Mouse (Mus musculus) hindbrain, embryonic 10.5 days (tissue): ENCODE measurements at regions not wholly inside any gene's neighbourhood (a gene's known extent, or its start where the extent isn't known, plus 50 kb on each side); places are given as distances from the start of the nearest gene placed in this dataset.

Source experiments
- DNase-seq: peaks from one replicate; pipeline ENCODE4 v3.0.0-alpha.2; 2017; ENCODE audit warnings: low spot score
- H3K27ac ChIP-seq: fragments of 300-500 bp; sonication (generic); 2 replicates; pipeline ENCODE4 v1.5.1; 2016; ENCODE audit warnings: mild to moderate bottlenecking, moderate library complexity
- H3K27me3 ChIP-seq: fragments of 300-500 bp; sonication (generic); 2 replicates; pipeline ENCODE4 v1.6.1; 2016; ENCODE audit warnings: mild to moderate bottlenecking; ENCODE audit not compliant: poor library complexity, insufficient read depth, severe bottlenecking
- H3K36me3 ChIP-seq: fragments of 300-500 bp; sonication (generic); 2 replicates; pipeline ENCODE4 v1.6.1; 2016; ENCODE audit warnings: mild to moderate bottlenecking, moderate library complexity
- H3K4me1 ChIP-seq: fragments of 300-500 bp; sonication (generic); replicated peaks from 2 replicates; pipeline ENCODE4 v1.6.1; 2016; ENCODE audit warnings: mild to moderate bottlenecking
- H3K4me3 ChIP-seq: fragments of 300-500 bp; sonication (generic); 2 replicates; pipeline ENCODE4 v1.5.1; 2016; ENCODE audit warnings: mild to moderate bottlenecking, moderate library complexity
- H3K9me3 ChIP-seq: fragments of 300-500 bp; sonication (generic); 2 replicates; pipeline ENCODE4 v1.6.1; 2016; ENCODE audit warnings: mild to moderate bottlenecking, moderate library complexity
- WGBS: fragments of 180-500 bp; shearing (Covaris S2); methylation state at CpG from one replicate; pipeline ENCODE4 v1.1.7; 2016; 5-methylcytosine and 5-hydroxymethylcytosine counted together

- DNase-seq, result no peak
- 76% methylated on average over 11 of the region's 11 CpGs for WGBS
- H3K27me3 ChIP-seq, result no peaks in the 10 kb centered on the region
Observed at GRCm38 (mm10) chr3:41462953-41463644, 92.4 kb upstream of the Jade1 start.

GRCm38 (mm10) chr3:41460131-41460530 lies 95.4 kb upstream of the Jade1 start:
- no peaks in the 10 kb centered on the region for H3K9me3 ChIP-seq
- H3K27ac ChIP-seq, result no peak overlapping the region
- H3K4me3 ChIP-seq, result no peak overlapping the region
- no peaks in the 10 kb centered on the region for H3K4me1 ChIP-seq
- 86% methylated on average over 4 of the region's 4 CpGs for WGBS
- no peaks in the 10 kb centered on the region for H3K27me3 ChIP-seq
- DNase-seq, result no peak
- H3K36me3 ChIP-seq, result no peaks in the 10 kb centered on the region

More at GRCm38 (mm10) chr3:41462953-41463644, 92.4 kb upstream of the Jade1 start:
- H3K36me3 ChIP-seq, result no peaks in the 10 kb centered on the region
- H3K27ac ChIP-seq, result no peak overlapping the region
- H3K4me1 ChIP-seq, result no peaks in the 10 kb centered on the region
- H3K4me3 ChIP-seq, result no peak overlapping the region
- H3K9me3 ChIP-seq, result no peaks in the 10 kb centered on the region

GRCm38 (mm10) chr3:41458156-41458555 lies 97.4 kb upstream of the Jade1 start:
- no peak overlapping the region for H3K27ac ChIP-seq
- no peaks in the 10 kb centered on the region for H3K36me3 ChIP-seq
- no peak overlapping the region for H3K4me3 ChIP-seq
- 94% methylated on average over 6 of the region's 6 CpGs for WGBS
- no peaks in the 10 kb centered on the region for H3K4me1 ChIP-seq
- no peaks in the 10 kb centered on the region for H3K9me3 ChIP-seq
- no peaks in the 10 kb centered on the region for H3K27me3 ChIP-seq
- no peak for DNase-seq

GRCm38 (mm10) chr3:41453525-41453924 lies 102.0 kb upstream of the Jade1 start:
- Histone ChIP-seq H3K27me3 (no peaks in the 10 kb centered on the region), H3K27ac (no peak overlapping the region), H3K4me1 (no peaks in the 10 kb centered on the region), H3K36me3 (no peaks in the 10 kb centered on the region), H3K4me3 (no peak overlapping the region), H3K9me3 (no peaks in the 10 kb centered on the region)
- WGBS, result 86% methylated on average over 3 of the region's 3 CpGs
- DNase-seq, result no peak

- H3K4me1 ChIP-seq, result no peaks in the 10 kb centered on the region
- no peak for DNase-seq
- H3K9me3 ChIP-seq, result no peaks in the 10 kb centered on the region
- 66% methylated on average over 3 of the region's 3 CpGs for WGBS
- H3K27me3 ChIP-seq, result no peaks in the 10 kb centered on the region
- no peak overlapping the region for H3K27ac ChIP-seq
- no peak overlapping the region for H3K4me3 ChIP-seq
- H3K36me3 ChIP-seq, result no peaks in the 10 kb centered on the region
Observed at GRCm38 (mm10) chr3:41452716-41453090, 102.8 kb upstream of the Jade1 start.

- Histone ChIP-seq H3K36me3 (no peaks in the 10 kb centered on the region), H3K4me1 (no peaks in the 10 kb centered on the region)
- WGBS, result 77% methylated on average over 3 of the region's 3 CpGs
Observed at GRCm38 (mm10) chr3:41452020-41452715, 103.4 kb upstream of the Jade1 start.

GRCm38 (mm10) chr3:41450696-41451095 lies 104.8 kb upstream of the Jade1 start:
- Histone ChIP-seq H3K4me3 (no peak overlapping the region), H3K27ac (no peak overlapping the region), H3K9me3 (no peaks in the 10 kb centered on the region), H3K36me3 (no peaks in the 10 kb centered on the region), H3K27me3 (no peaks in the 10 kb centered on the region), H3K4me1 (no peaks in the 10 kb centered on the region)
- no peak for DNase-seq
- 56% methylated on average over 1 of the region's 1 CpGs for WGBS

More at GRCm38 (mm10) chr3:41452020-41452715, 103.4 kb upstream of the Jade1 start:
- Histone ChIP-seq H3K4me3 (no peak overlapping the region), H3K9me3 (no peaks in the 10 kb centered on the region), H3K27ac (no peak overlapping the region), H3K27me3 (no peaks in the 10 kb centered on the region)
- no peak for DNase-seq

GRCm38 (mm10) chr3:41444243-41444753 lies 111.2 kb upstream of the Jade1 start:
- WGBS, result 93% methylated on average over 9 of the region's 9 CpGs
- no peak for DNase-seq
- H3K27ac ChIP-seq, result no peak overlapping the region
- no peak overlapping the region for H3K4me3 ChIP-seq
- H3K4me1 ChIP-seq, result no peaks in the 10 kb centered on the region
- no peaks in the 10 kb centered on the region for H3K27me3 ChIP-seq
- no peaks in the 10 kb centered on the region for H3K36me3 ChIP-seq
- H3K9me3 ChIP-seq, result no peaks in the 10 kb centered on the region

- WGBS, result 93% methylated on average over 8 of the region's 8 CpGs
- no peak overlapping the region for H3K4me3 ChIP-seq
- no peaks in the 10 kb centered on the region for H3K4me1 ChIP-seq
- H3K36me3 ChIP-seq, result no peaks in the 10 kb centered on the region
- no peak overlapping the region for H3K27ac ChIP-seq
- 0 out of 2 replicates have a peak, but pooled peaks cover 3% of the 10 kb centered on the region for H3K27me3 ChIP-seq
- H3K9me3 ChIP-seq, result no peaks in the 10 kb centered on the region
- DNase-seq, result no peak
Observed at GRCm38 (mm10) chr3:41436238-41436637, 119.3 kb upstream of the Jade1 start.

- Histone ChIP-seq H3K9me3 (no peaks in the 10 kb centered on the region), H3K27ac (no peak overlapping the region), H3K27me3 (0 out of 2 replicates have a peak, but pooled peaks cover 3% of the 10 kb centered on the region), H3K4me1 (peaks cover 6% of the 10 kb centered on the region), H3K36me3 (no peaks in the 10 kb centered on the region), H3K4me3 (no peak overlapping the region)
- DNase-seq, result no peak
- WGBS, result 70% methylated on average over 3 of the region's 3 CpGs
Observed at GRCm38 (mm10) chr3:41433106-41433505, 122.4 kb upstream of the Jade1 start.

- WGBS, result 88% methylated on average over 5 of the region's 5 CpGs
- no peaks in the 10 kb centered on the region for H3K36me3 ChIP-seq
- H3K27ac ChIP-seq, result no peak overlapping the region
- H3K9me3 ChIP-seq, result no peaks in the 10 kb centered on the region
- H3K4me1 ChIP-seq, result peaks cover 6% of the 10 kb centered on the region
- 0 out of 2 replicates have a peak, but pooled peaks cover 3% of the 10 kb centered on the region for H3K27me3 ChIP-seq
- no peak for DNase-seq
- H3K4me3 ChIP-seq, result no peak overlapping the region
Observed at GRCm38 (mm10) chr3:41432376-41432775, 123.2 kb upstream of the Jade1 start.

GRCm38 (mm10) chr3:41430191-41430590 lies 125.3 kb upstream of the Jade1 start:
- DNase-seq, result no peak
- H3K9me3 ChIP-seq, result no peaks in the 10 kb centered on the region
- no peaks in the 10 kb centered on the region for H3K36me3 ChIP-seq
- peaks cover 6% of the 10 kb centered on the region for H3K4me1 ChIP-seq
- WGBS, result 55% methylated on average over 3 of the region's 3 CpGs
- 0 out of 2 replicates have a peak, but pooled peaks cover 3% of the 10 kb centered on the region for H3K27me3 ChIP-seq
- no peak overlapping the region for H3K27ac ChIP-seq
- no peak overlapping the region for H3K4me3 ChIP-seq

- Histone ChIP-seq H3K4me3 (no peak overlapping the region), H3K9me3 (no peaks in the 10 kb centered on the region), H3K36me3 (no peaks in the 10 kb centered on the region), H3K4me1 (peaks cover 23% of the 10 kb centered on the region), H3K27ac (no peak overlapping the region), H3K27me3 (no peaks in the 10 kb centered on the region)
- DNase-seq, result no peak
- WGBS, result 80% methylated on average over 3 of the region's 3 CpGs
Observed at GRCm38 (mm10) chr3:41426946-41427345, 128.6 kb upstream of the Jade1 start.
